Mouse (Mus musculus) olfactory bulb, adult 2 months (tissue): ENCODE measurements around the gene Snx30.

Experiments used
- CTCF ChIP-seq: fragments of 200-500 bp; IDR thresholded peaks from 2 replicates; pipeline ENCODE4 v1.5.1; 2012; ENCODE audit warnings: low read depth, mild to moderate bottlenecking, low read length, moderate library complexity; ENCODE audit not compliant: insufficient read depth
- POLR2A ChIP-seq: fragments of 200-500 bp; IDR thresholded peaks from 2 replicates; pipeline ENCODE4 v1.6.1; 2012; ENCODE audit warnings: mild to moderate bottlenecking, low read depth, low read length, moderate library complexity; ENCODE audit not compliant: insufficient read depth

GRCm38 (mm10) chr4:59937543-59937942, 131.9 kb downstream of the Snx30 start:
- TF ChIP-seq CTCF, result no peak
- no peak for TF ChIP-seq POLR2A
